Mouse (Mus musculus) liver, adult 2 months (tissue): ENCODE data around the gene Egln1.

ENCODE experiments used
- CTCF ChIP-seq: fragments of 200-500 bp; IDR thresholded peaks from 2 replicates; pipeline ENCODE4 v1.5.1; 2011; ENCODE audit warnings: low read depth, low read length, control low read depth
- POLR2A ChIP-seq: fragments of 200-500 bp; IDR thresholded peaks from 2 replicates; pipeline ENCODE4 v1.6.1; 2011; ENCODE audit warnings: low read length, control low read depth; ENCODE audit not compliant: insufficient read depth; ENCODE audit errors: extremely low read depth

DNA sequence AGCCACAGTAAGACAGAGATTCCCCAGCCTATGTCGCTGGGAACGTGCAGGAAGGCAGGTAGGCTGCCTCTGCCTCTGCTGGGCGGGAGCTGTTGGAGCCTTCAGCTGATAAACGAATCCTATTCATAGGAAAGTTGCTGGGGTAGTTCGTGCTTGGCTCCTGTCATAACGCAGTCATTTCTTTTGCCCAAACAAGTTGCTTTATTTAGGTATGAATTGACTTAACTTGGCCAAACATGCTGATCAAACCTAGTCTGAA is 42.5 kb upstream of the Egln1 start:
- no peak for TF ChIP-seq CTCF
- TF ChIP-seq POLR2A = no peak
